20 mouse cellular contexts compared by ENCODE assay signal in the genomic region with DNA sequence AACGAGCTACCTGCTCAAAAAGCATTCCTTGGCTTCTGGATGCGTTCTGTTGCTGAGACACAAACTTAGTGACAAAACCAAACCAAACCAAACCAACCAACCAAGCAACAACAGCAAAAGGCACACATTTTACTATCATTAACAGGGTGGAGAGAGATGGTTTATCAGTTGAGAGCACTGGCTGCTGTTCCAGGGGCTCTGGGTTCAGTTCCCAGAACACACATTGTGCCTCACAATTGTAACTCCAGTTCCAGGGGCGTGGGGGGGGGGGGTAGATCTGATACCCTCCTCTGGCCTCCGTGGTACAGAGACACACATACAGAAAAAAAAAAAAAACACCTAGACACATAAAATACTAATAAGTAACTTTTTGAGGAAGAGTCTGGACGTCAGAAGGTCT. TPM values are rescaled to one million over a fixed set of nuclear protein-coding genes. Genes with fewer than 3 reads are reported as not detected.
DNase-seq lines count a peak whose midpoint lies in the region; ATAC-seq and TF ChIP-seq lines count a peak whose summit lies in the region.
"Had no signal": no experiment of that assay in that cellular context is flagged by ENCODE, and none has a peak within 500 bp of the region (broad histone marks: within the 10 kb centered on the region; RNA-seq: fewer than 3 reads in every experiment).

No protein-coding gene starts in this region.

- H3K9me3 ChIP-seq in liver, embryonic 11.5 days (ENCODE audit: control insufficient read depth, low read length) = no peaks in the 10 kb centered on the region
- H3K9me3 ChIP-seq in liver, embryonic 12.5 days (replicated peaks) = no peaks in the 10 kb centered on the region
- H3K9me3 ChIP-seq in liver, postnatal 0 days (ENCODE audit: low read length) = no peaks in the 10 kb centered on the region
- no peaks in the 10 kb centered on the region for H3K9me3 ChIP-seq in liver, embryonic 13.5 days (replicated peaks)
- no peaks in the 10 kb centered on the region; the same call in 1 of the 2 replicates for H3K9me3 ChIP-seq in midbrain, embryonic 16.5 days (replicated peaks; ENCODE audit: control insufficient read depth, low read length, poor library complexity, severe bottlenecking)

- no peak overlapping the region for H3K4me2 ChIP-seq in liver, embryonic 11.5 days
- H3K4me2 ChIP-seq in liver, embryonic 12.5 days = no peak overlapping the region
- no peak overlapping the region for H3K4me2 ChIP-seq in liver, postnatal 0 days (ENCODE audit: low read depth, low read length)
- no peak overlapping the region for H3K4me2 ChIP-seq in liver, embryonic 13.5 days
- H3K4me2 ChIP-seq in midbrain, embryonic 16.5 days (ENCODE audit: low read length) = no peak overlapping the region

- ATAC-seq in liver, embryonic 11.5 days (replicated peaks; ENCODE audit: low FRiP score) = 0 out of 2 replicates have a peak, but pooled peaks have one; percentile 12
- ATAC-seq in liver, embryonic 12.5 days = peak; percentile 68
- no peak for ATAC-seq in liver, postnatal 0 days
- ATAC-seq in liver, embryonic 13.5 days (ENCODE audit: low read depth) = peak; percentile 64; the same call in 1 of the 2 replicates
- no peak for ATAC-seq in midbrain, embryonic 16.5 days
- ATAC-seq: activated CD4-positive, CD25-positive, alpha-beta regulatory T cell, adult 4 months; CD4-positive, CD25-positive, alpha-beta regulatory T cell, adult 4 months; Patski had no signal

- no peak for TF ChIP-seq EP300 in liver, postnatal 0 days (IDR thresholded peaks at IDR 0.05; ENCODE audit: low read depth)

- peaks cover 19% of the 10 kb centered on the region for H3K27me3 ChIP-seq in liver, embryonic 11.5 days (replicated peaks; ENCODE audit: control insufficient read depth, insufficient read depth, low read length)
- peaks cover 30% of the 10 kb centered on the region for H3K27me3 ChIP-seq in liver, embryonic 12.5 days (replicated peaks)
- peaks cover 19% of the 10 kb centered on the region for H3K27me3 ChIP-seq in liver, postnatal 0 days (ENCODE audit: insufficient read depth, low read length)
- H3K27me3 ChIP-seq in liver, embryonic 13.5 days = peaks cover 29% of the 10 kb centered on the region
- H3K27me3 ChIP-seq in midbrain, embryonic 16.5 days (ENCODE audit: control insufficient read depth, insufficient read depth, low read depth, low read length) = no peaks in the 10 kb centered on the region
- H3K27me3 ChIP-seq: Patski had no signal

- DNase-seq in liver, embryonic 11.5 days (ENCODE audit: low spot score) = no peak
- no peak for DNase-seq in liver
- DNase-seq in liver, postnatal 0 days = no peak
- no peak for DNase-seq in liver, embryonic 13.5 days
- DNase-seq: adrenal gland, adult 2 months; adrenal gland, adult 8-10 months; adrenal gland, postnatal 10 days; adrenal gland, postnatal 14 days; adrenal gland, postnatal 25 days; adrenal gland, postnatal 36 days; B cell, adult 2 months; cerebellum, adult 11 months; cerebellum, adult 11-12 months; cerebellum, adult 18-20 months had no signal

- H3K27ac ChIP-seq in liver, embryonic 11.5 days (ENCODE audit: low read depth, low read length) = no peak overlapping the region
- no peak overlapping the region for H3K27ac ChIP-seq in liver, embryonic 12.5 days
- no peak overlapping the region for H3K27ac ChIP-seq in liver, postnatal 0 days (ENCODE audit: low read depth)
- H3K27ac ChIP-seq in liver, embryonic 13.5 days = no peak overlapping the region
- no peak overlapping the region for H3K27ac ChIP-seq in midbrain, embryonic 16.5 days (ENCODE audit: low read length)

- H3K9ac ChIP-seq in liver, embryonic 11.5 days (ENCODE audit: low read depth, low read length) = no peak overlapping the region
- no peak overlapping the region for H3K9ac ChIP-seq in liver, embryonic 12.5 days
- H3K9ac ChIP-seq in liver, postnatal 0 days (replicated peaks) = no peak overlapping the region
- no peak overlapping the region for H3K9ac ChIP-seq in liver, embryonic 13.5 days
- no peak overlapping the region for H3K9ac ChIP-seq in midbrain, embryonic 16.5 days (ENCODE audit: low read depth, low read length)

- TF ChIP-seq CTCF in liver, postnatal 0 days (IDR thresholded peaks at IDR 0.05; ENCODE audit: low read depth) = no peak

- no peak overlapping the region for H3K4me3 ChIP-seq in liver, embryonic 11.5 days (ENCODE audit: low read depth, low read length)
- no peak overlapping the region for H3K4me3 ChIP-seq in liver, embryonic 12.5 days
- no peak overlapping the region for H3K4me3 ChIP-seq in liver, postnatal 0 days (ENCODE audit: low read depth, low read length)
- no peak overlapping the region for H3K4me3 ChIP-seq in liver, embryonic 13.5 days (replicated peaks)
- H3K4me3 ChIP-seq in midbrain, embryonic 16.5 days (ENCODE audit: low read depth, low read length) = no peak overlapping the region

- 66% methylated on average over 5 of the region's 5 CpGs for WGBS in liver, embryonic 11.5 days
- WGBS in liver, embryonic 12.5 days (ENCODE audit: insufficient replicate concordance) = 55% methylated on average over 5 of the region's 5 CpGs
- 71% methylated on average over 5 of the region's 5 CpGs for WGBS in liver, postnatal 0 days (ENCODE audit: insufficient replicate concordance)
- 35% methylated on average over 5 of the region's 5 CpGs for WGBS in liver, embryonic 13.5 days (ENCODE audit: insufficient replicate concordance)
- WGBS in midbrain, embryonic 16.5 days = 92% methylated on average over 5 of the region's 5 CpGs

- peaks cover 4% of the 10 kb centered on the region; the same call in 1 of the 2 replicates for H3K4me1 ChIP-seq in liver, embryonic 11.5 days (replicated peaks; ENCODE audit: control insufficient read depth, insufficient read depth, low read length)
- H3K4me1 ChIP-seq in liver, embryonic 12.5 days = peaks cover 11% of the 10 kb centered on the region
- H3K4me1 ChIP-seq in liver, postnatal 0 days (ENCODE audit: insufficient read depth) = peaks cover 3% of the 10 kb centered on the region; the same call in 1 of the 2 replicates
- peaks cover 7% of the 10 kb centered on the region for H3K4me1 ChIP-seq in liver, embryonic 13.5 days (replicated peaks)
- peaks cover 13% of the 10 kb centered on the region for H3K4me1 ChIP-seq in midbrain, embryonic 16.5 days (ENCODE audit: control insufficient read depth, insufficient read depth, low read length)

- no peaks in the 10 kb centered on the region for H3K36me3 ChIP-seq in liver, embryonic 11.5 days (ENCODE audit: control insufficient read depth, insufficient read depth, low read length)
- no peaks in the 10 kb centered on the region for H3K36me3 ChIP-seq in liver, embryonic 12.5 days
- no peaks in the 10 kb centered on the region for H3K36me3 ChIP-seq in liver, postnatal 0 days (replicated peaks; ENCODE audit: insufficient read depth, low read length)
- no peaks in the 10 kb centered on the region for H3K36me3 ChIP-seq in liver, embryonic 13.5 days
- H3K36me3 ChIP-seq in midbrain, embryonic 16.5 days (ENCODE audit: control insufficient read depth, insufficient read depth, low read length) = no peaks in the 10 kb centered on the region
- H3K36me3 ChIP-seq: G1E had no signal

RNA-seq across cellular contexts. Expression of a gene that starts 5.6 kb away (rescaled TPM):
- polyA plus RNA-seq in liver, embryonic 11.5 days (2014; fragmentation: Nextera tagmentation; extraction: Ambion mirVana) = 1.8 and 2.7 TPM in 2 replicates
- 0.67 and 0.81 TPM in 2 replicates for polyA plus RNA-seq in liver, embryonic 12.5 days (2016; fragmentation: Nextera tagmentation; extraction: Ambion mirVana)
- 0.14 TPM in 1 of 2 replicates, not detected in the other for polyA plus RNA-seq in liver, postnatal 0 days (2015; fragmentation: Nextera tagmentation; extraction: Ambion mirVana)
- 0.24 and 0.48 TPM in 2 replicates for polyA plus RNA-seq in liver, embryonic 13.5 days (2015; fragmentation: Nextera tagmentation; extraction: Ambion mirVana)
- polyA plus RNA-seq in midbrain, embryonic 16.5 days (2015; fragmentation: Nextera tagmentation; extraction: Ambion mirVana) = 17.1 and 17.8 TPM in 2 replicates
- polyA plus RNA-seq: G1E had no signal

Comparison
In these comparisons a context has a peak if more than half of its experiments do, and no peak if none do; other contexts are left out.
1. ATAC-seq: peak in liver, embryonic 11.5 days (single experiment), liver, embryonic 12.5 days (single experiment) and liver, embryonic 13.5 days (single experiment); none in liver, postnatal 0 days (single experiment) and midbrain, embryonic 16.5 days (single experiment).